Mouse (Mus musculus) ES-E14 (cell line): ENCODE results near the gene Dab1.

ENCODE experiments used
- CHD2 ChIP-seq: IDR thresholded peaks from 2 replicates; pipeline ENCODE4 v1.6.1; 2014; ENCODE audit warnings: mild to moderate bottlenecking, low read depth, low read length, inconsistent platforms
- MAFK ChIP-seq: IDR thresholded peaks from 2 replicates; pipeline ENCODE4 v1.6.1; 2014; ENCODE audit warnings: mild to moderate bottlenecking, low read depth, low read length, inconsistent platforms; ENCODE audit not compliant: insufficient read depth
- ZNF384 ChIP-seq: IDR thresholded peaks from 2 replicates; pipeline ENCODE4 v1.6.1; 2012; ENCODE audit warnings: low read depth, low read length, inconsistent platforms

DNA sequence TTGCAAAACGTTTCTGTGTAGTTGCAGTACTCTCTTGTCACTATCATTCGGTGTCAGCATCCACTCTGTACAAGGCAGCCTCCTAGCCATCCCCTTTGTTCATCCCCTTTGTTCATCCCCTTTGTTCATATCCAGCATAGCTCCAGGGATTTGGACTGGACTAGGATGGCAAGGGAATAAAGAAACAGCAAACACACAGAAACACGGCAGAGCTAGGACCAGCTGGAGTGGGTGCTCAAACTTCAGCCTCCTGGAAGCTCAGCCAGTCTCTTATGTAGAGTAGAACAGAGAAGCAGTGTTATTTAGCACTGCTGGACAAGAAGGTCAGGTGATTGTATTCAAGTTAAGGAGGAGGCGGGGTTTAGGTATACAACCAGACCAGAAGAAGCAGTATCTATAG, 853.8 kb downstream of the Dab1 start:
- TF ChIP-seq MAFK (no peak), CHD2 (no peak), ZNF384 (no peak)
